Mouse (Mus musculus) C3H10T1/2 (cell line): ENCODE data around the gene Vmn2r70. TPM values are rescaled to one million over a fixed set of nuclear protein-coding genes. Genes with fewer than 3 reads are reported as not detected.

Experiments used
- polyA plus RNA-seq, 2 experiments: library from polyadenylated mRNA; unstranded; fragments of >200 nt; fragmentation: generic; extraction: Trizol; gene quantifications; one replicate each; pipeline ENCODE4 v1.2.1; 2012; ENCODE audit warnings: missing spikeins in 2 of 2

Vmn2r70 gene
- not detected for polyA plus RNA-seq

DNA sequence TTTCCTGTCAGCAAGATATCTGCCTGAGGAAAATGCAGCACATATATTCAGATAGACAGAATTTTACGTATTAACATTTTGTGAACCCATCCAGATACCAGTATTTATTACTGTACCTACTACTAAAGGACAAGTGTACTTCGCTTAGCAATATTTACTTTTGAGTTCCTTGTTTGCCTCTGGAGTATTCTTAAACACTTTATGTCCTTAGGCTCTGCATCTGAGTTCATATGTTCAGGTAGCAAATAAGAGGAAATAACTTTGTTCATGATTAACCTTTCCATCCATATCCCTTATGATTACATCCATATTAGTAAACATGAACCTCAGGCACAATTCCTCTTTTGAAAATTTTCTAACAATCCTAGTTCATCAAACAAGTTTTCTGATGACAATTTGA is at the start of gene Vmn2r70:
TSS of gene Vmn2r70 (minus strand) at position 101 of the 400 bp plus-strand sequence.

GRCm38 (mm10) chr7:85562787-85563186 is 6.2 kb downstream of the Vmn2r70 start, which contains the start of gene Vmn2r71:
Vmn2r71 (plus strand) TSS chr7:85563087.

Other genes with a start within 250 kb of the Vmn2r70 start
- not detected for gene Vmn2r69, start 153.3 kb downstream of the Vmn2r70 start, polyA plus RNA-seq
- not detected for gene Vmn2r71, start 6.1 kb downstream of the Vmn2r70 start, polyA plus RNA-seq
- gene Vmn2r72, start 185.9 kb upstream of the Vmn2r70 start, polyA plus RNA-seq = not detected